Mouse (Mus musculus) liver, embryonic 14.5 days (tissue): ENCODE measurements around the gene Trappc2l. TPM values are rescaled to one million over a fixed set of nuclear protein-coding genes. Genes with fewer than 3 reads are reported as not detected.

Experiments used
- ATAC-seq: fragments of 200-750 bp; cut with Nextera tagmentation; 2 replicates; pipeline ENCODE4 v1.8.0; 2017; ENCODE audit warnings: moderate number of reproducible peaks, mild to moderate bottlenecking, moderate library complexity; ENCODE audit not compliant: insufficient read depth
- DNase-seq, 3 experiments: peaks; one replicate each; pipeline ENCODE4 v3.0.0-alpha.2; 2012 to 2013; ENCODE audit warnings: low read depth in 3 of 3, low spot score in 3 of 3
- H3K27ac ChIP-seq: fragments of 300-500 bp; sonication (generic); 2 replicates; pipeline ENCODE4 v1.5.1; 2014; ENCODE audit warnings: moderate library complexity, mild to moderate bottlenecking, control low read depth, inconsistent platforms
- H3K27me3 ChIP-seq: fragments of 300-500 bp; sonication (generic); 2 replicates; pipeline ENCODE4 v1.6.1; 2014; ENCODE audit warnings: mild to moderate bottlenecking, low read length, moderate library complexity; ENCODE audit not compliant: control insufficient read depth, insufficient read depth
- H3K36me3 ChIP-seq: fragments of 300-500 bp; sonication (generic); replicated peaks from 2 replicates; pipeline ENCODE4 v1.6.1; 2014; ENCODE audit warnings: low read depth; ENCODE audit not compliant: control insufficient read depth, insufficient read depth
- H3K4me1 ChIP-seq, 2 experiments: fragments of 200-500 bp in 1 of 2; fragments of 300-500 bp in 1 of 2; sonication (generic) in 1 of 2; replicated peaks; 2 replicates each; pipeline ENCODE4 v1.6.1; 2012 to 2014; ENCODE audit warnings: antibody characterized with exemption in 1 of 2, inconsistent platforms in 1 of 2, low read length in 1 of 2; ENCODE audit not compliant: control insufficient read depth in 2 of 2, insufficient read depth in 2 of 2
- H3K4me2 ChIP-seq: fragments of 300-500 bp; sonication (generic); 2 replicates; pipeline ENCODE4 v1.6.1; 2014; ENCODE audit warnings: low read depth, mild to moderate bottlenecking, control low read depth, moderate library complexity
- H3K4me3 ChIP-seq, 2 experiments: fragments of 200-500 bp in 1 of 2; fragments of 300-500 bp in 1 of 2; sonication (generic) in 1 of 2; 2 replicates each; pipeline ENCODE4 v1.5.1; 2012 to 2014; ENCODE audit warnings: low read depth in 2 of 2, low read length in 2 of 2, mild to moderate bottlenecking in 2 of 2, control low read depth in 1 of 2, inconsistent platforms in 1 of 2, moderate library complexity in 1 of 2; ENCODE audit not compliant: insufficient read depth in 1 of 2
- H3K9ac ChIP-seq: fragments of 300-500 bp; sonication (generic); replicated peaks from 2 replicates; pipeline ENCODE4 v1.6.1; 2014; ENCODE audit warnings: mild to moderate bottlenecking, control low read depth, moderate library complexity
- H3K9me3 ChIP-seq: fragments of 300-500 bp; sonication (generic); 2 replicates; pipeline ENCODE4 v1.6.1; 2016; ENCODE audit warnings: low read length, mixed read lengths; ENCODE audit not compliant: control insufficient read depth
- CTCF ChIP-seq: IDR thresholded peaks from 2 replicates; pipeline ENCODE4 v1.5.1; 2016; ENCODE audit warnings: antibody characterized with exemption, low read depth, control low read depth
- EP300 ChIP-seq: IDR thresholded peaks from 2 replicates; pipeline ENCODE4 v1.6.1; 2016; ENCODE audit warnings: antibody characterized with exemption, low read depth
- WGBS: fragments of 180-500 bp; shearing (Covaris S2); extraction: QIAGEN DNeasy Blood & Tissue Kit; methylation state at CpG from one replicate; pipeline ENCODE4 v1.1.7; 2014; ENCODE audit not compliant: insufficient replicate concordance; 5-methylcytosine and 5-hydroxymethylcytosine counted together
- polyA plus RNA-seq, 2 experiments: library from polyadenylated mRNA; depleted of rRNA in 1 of 2; stranded (reverse) in 1 of 2; unstranded in 1 of 2; fragments of >200 nt; fragmentation: Nextera tagmentation in 1 of 2; extraction: Ambion mirVana in 1 of 2; gene quantifications; 2 replicates each; pipeline versions ENCODE4 v1.2.1 to v1.2.3; 2012 to 2014

Gene Trappc2l
- polyA plus RNA-seq, 2 experiments = 27.9 to 35.4 TPM

DNA sequence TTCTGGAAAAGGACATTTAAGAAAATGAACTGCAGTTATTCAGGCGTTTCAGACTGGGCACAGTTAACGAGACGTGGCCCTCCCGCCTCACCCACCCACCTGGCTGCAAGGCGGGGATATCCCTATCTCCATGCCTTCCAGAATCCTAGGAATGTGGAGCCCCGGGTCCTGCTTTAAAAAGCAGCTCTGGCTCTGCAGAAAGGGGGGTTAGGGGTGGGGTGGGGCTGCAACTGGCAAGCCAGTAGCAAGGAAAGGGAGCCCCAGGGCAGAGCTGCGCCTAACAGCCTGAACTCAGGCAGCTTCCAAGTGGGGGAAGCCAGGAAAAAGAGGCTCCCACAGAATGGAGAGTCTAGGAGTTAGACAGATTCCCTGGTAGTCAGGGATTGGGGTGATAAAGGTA lies 32.2 kb upstream of the Trappc2l start:
- no peaks in the 10 kb centered on the region for H3K36me3 ChIP-seq
- WGBS = 66% methylated on average over 7 of the region's 7 CpGs
- H3K9ac ChIP-seq = no peak overlapping the region
- no peaks in the 10 kb centered on the region for H3K27me3 ChIP-seq
- ATAC-seq (no peak), DNase-seq (no peak)
- TF ChIP-seq EP300 (no peak), CTCF (no peak)
- H3K27ac ChIP-seq = no peak overlapping the region
- H3K4me3 ChIP-seq = no peak overlapping the region
- H3K4me2 ChIP-seq = no peak overlapping the region
- no peaks in the 10 kb centered on the region for H3K9me3 ChIP-seq
- H3K4me1 ChIP-seq = peaks cover 18 to 20% of the 10 kb centered on the region in 2 experiments

GRCm38 (mm10) chr8:122580926-122581325 lies 30.5 kb upstream of the Trappc2l start:
- no peak overlapping the region for H3K9ac ChIP-seq
- no peaks in the 10 kb centered on the region for H3K27me3 ChIP-seq
- no peak overlapping the region for H3K4me3 ChIP-seq
- H3K36me3 ChIP-seq = no peaks in the 10 kb centered on the region
- WGBS = 71% methylated on average over 15 of the region's 15 CpGs
- no peak overlapping the region for H3K4me2 ChIP-seq
- H3K9me3 ChIP-seq = no peaks in the 10 kb centered on the region
- peaks cover 4 to 8% of the 10 kb centered on the region in 2 experiments for H3K4me1 ChIP-seq
- TF ChIP-seq EP300 = no peak
- TF ChIP-seq CTCF = no peak
- ATAC-seq (no peak), DNase-seq (no peak)
- H3K27ac ChIP-seq = no peak overlapping the region

GRCm38 (mm10) chr8:122584981-122585380 lies 26.5 kb upstream of the Trappc2l start:
- ATAC-seq = no peak
- H3K27ac ChIP-seq = no peak overlapping the region
- TF ChIP-seq CTCF (no peak), EP300 (no peak)
- H3K4me3 ChIP-seq = no peak overlapping the region
- H3K4me1 ChIP-seq = peaks cover 0 to 5% of the 10 kb centered on the region in 2 experiments; a peak in 1 of 4 replicates
- no peak overlapping the region for H3K9ac ChIP-seq
- DNase-seq = no peak
- H3K9me3 ChIP-seq = no peaks in the 10 kb centered on the region
- H3K4me2 ChIP-seq = no peak overlapping the region
- WGBS = 77% methylated on average over 9 of the region's 9 CpGs
- H3K27me3 ChIP-seq = no peaks in the 10 kb centered on the region
- no peaks in the 10 kb centered on the region for H3K36me3 ChIP-seq

- no peak for ATAC-seq
- H3K9ac ChIP-seq = no peak overlapping the region
- H3K36me3 ChIP-seq = no peaks in the 10 kb centered on the region
- H3K9me3 ChIP-seq = no peaks in the 10 kb centered on the region
- H3K4me1 ChIP-seq = peaks cover 0 to 5% of the 10 kb centered on the region in 2 experiments; a peak in 1 of 4 replicates
- H3K4me2 ChIP-seq = no peak overlapping the region
- no peak for DNase-seq
- no peak for TF ChIP-seq EP300
- TF ChIP-seq CTCF = no peak
- WGBS = 50% methylated on average over 14 of the region's 14 CpGs
- no peak overlapping the region for H3K27ac ChIP-seq
- no peaks in the 10 kb centered on the region for H3K27me3 ChIP-seq
- H3K4me3 ChIP-seq = no peak overlapping the region
Observed at GRCm38 (mm10) chr8:122585411-122585891, 26.0 kb upstream of the Trappc2l start.

DNA sequence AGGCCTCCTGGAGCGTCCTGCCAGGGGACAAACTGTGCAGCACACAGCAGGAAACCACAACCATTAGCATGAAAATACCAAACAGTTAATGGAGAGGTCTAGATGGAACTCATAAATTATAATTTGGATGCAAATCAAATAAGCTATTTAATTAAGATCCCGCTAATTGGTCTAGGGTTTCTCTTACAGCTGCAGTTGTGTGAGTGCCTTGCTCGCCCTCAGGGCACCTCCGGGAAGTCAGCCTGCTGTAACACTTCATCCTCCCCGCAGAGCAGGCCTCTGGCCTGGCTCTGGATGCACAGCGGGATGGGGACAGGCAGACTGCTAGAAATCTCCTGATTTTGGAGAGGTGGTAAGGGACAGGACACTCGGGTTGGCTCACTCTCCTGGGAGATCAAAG lies 25.3 kb upstream of the Trappc2l start:
- ATAC-seq (no peak), DNase-seq (no peak)
- Histone ChIP-seq H3K36me3 (no peaks in the 10 kb centered on the region), H3K27me3 (no peaks in the 10 kb centered on the region), H3K9me3 (no peaks in the 10 kb centered on the region), H3K9ac (no peak overlapping the region), H3K4me3 (no peak overlapping the region), H3K4me2 (no peak overlapping the region), H3K27ac (no peak overlapping the region), H3K4me1 (peaks cover 0 to 5% of the 10 kb centered on the region in 2 experiments; a peak in 1 of 4 replicates)
- no peak for TF ChIP-seq EP300
- no peak for TF ChIP-seq CTCF
- WGBS = 75% methylated on average over 7 of the region's 7 CpGs
